Mouse (Mus musculus) retina, embryonic 14.5 days (tissue): ENCODE measurements around the gene Sult2a5.

Experiments
- DNase-seq: peaks from one replicate; pipeline ENCODE4 v3.0.0-alpha.2; 2015; ENCODE audit warnings: low spot score

Gene Sult2a5

DNA sequence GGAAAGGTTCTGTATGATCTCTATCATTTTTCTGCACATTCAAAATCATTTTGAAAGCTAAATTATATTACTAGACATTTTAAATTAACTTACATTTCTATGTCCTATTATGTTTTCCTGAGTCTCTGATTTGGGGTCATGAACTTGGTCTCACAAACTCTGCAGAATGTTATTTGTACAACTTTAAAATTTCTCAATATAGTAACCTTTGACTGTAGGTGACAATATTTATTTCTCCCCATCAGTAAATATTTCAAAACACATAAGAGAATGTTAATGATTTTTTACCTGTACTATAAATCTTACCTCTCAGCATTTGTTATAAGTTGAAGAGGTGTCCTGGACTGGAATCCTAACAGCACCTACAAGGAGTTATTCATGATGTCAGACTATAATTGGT is at the start of gene Sult2a5:
Gene Sult2a5, plus strand, starts transcription at position 301 of the 400 bp plus-strand sequence.
- no peak for DNase-seq
